Mouse (Mus musculus): ENCODE data around the gene Dtx3l. TPM values are rescaled to one million over a fixed set of nuclear protein-coding genes. Genes with fewer than 3 reads are reported as not detected.

Gene Dtx3l
- 92.6 TPM for polyA plus RNA-seq (2017; shearing (Covaris generic))

DNA sequence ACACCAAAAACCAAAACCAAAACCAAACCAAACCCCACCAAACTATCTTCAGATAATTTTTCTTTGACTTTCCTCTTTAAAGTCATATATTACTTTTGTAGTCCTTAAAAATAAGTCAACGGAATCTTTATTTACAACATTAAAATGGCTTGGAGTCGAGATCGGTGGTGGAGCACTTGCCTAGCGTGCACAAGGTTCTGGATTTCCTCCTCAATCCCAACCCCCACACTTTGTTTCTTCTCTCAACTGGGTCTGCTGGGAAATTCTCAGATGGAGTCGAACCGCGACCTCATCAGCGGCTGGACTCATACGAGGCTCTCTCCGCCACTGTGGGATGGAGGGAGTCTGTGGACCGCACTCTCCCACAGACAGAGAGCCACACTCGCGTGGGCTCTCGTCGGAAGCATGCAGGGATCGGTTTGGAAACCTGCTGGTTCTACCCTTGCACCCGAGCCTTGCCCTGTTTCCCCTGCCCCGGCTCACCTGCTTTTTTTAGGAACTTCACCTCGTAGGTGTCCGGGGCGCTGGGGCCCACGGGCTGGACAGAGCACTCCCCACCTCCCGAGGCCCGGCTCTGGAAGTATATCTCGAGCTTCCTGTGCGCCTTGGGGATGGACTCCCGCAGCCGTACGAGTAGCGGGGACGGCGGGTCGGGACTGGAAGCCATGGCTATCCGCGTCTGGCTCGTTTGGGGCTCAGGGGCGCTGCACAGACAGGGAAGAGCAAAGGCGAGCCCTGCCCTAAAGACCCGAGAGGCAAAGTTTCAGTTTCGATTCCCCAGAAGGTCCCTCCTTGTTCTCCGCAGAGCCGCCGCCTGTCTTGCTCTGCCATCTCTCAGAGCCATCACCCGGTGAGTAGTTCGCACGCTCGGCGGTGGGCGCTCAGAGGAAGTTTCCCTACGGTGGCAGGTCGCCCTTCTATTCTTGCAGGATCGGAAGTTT lies at the start of gene Dtx3l, which contains the start of gene Parp9:
Dtx3l (minus strand) TSS at position 941 of the 941 bp plus-strand sequence.
Parp9 (plus strand) TSS at position 260 of the 941 bp plus-strand sequence.

DNA sequence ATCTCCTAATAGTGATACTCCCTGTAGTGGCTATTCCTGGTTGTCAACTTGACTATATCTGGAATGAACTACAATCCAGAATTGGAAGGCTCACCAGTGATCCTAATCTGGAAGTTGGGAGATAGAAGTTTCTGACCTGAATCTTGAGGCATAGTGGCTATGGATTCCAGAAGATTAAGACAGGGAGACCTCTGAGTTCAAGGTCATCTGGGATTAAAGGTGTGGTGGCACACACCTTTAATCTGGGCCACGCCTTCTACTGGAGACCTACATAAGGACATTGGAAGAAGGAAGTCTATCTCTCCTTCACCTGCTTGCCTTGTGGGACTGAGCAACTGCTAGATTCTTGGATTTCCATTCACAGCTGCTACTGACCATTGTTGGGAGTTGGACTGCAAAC lies 39.5 kb upstream of the Dtx3l start, which contains the start of gene Kpna1:
Kpna1 (plus strand) TSS at position 301 of the 400 bp plus-strand sequence.

Other genes starting within 250 kb of the Dtx3l start
- gene Dirc2, start 169.8 kb downstream of the Dtx3l start, polyA plus RNA-seq (2017; shearing (Covaris generic)), result 1.6 TPM
- gene Hspbap1, start 168.8 kb downstream of the Dtx3l start, polyA plus RNA-seq (2017; shearing (Covaris generic)), result 41.4 TPM
- 112 TPM for gene Parp14, start 67.6 kb downstream of the Dtx3l start, polyA plus RNA-seq (2017; shearing (Covaris generic))
- gene Parp9, start 681 bp downstream of the Dtx3l start, polyA plus RNA-seq (2017; shearing (Covaris generic)), result 114 TPM
- 58.4 TPM for gene Kpna1, start 39.6 kb upstream of the Dtx3l start, polyA plus RNA-seq (2017; shearing (Covaris generic))
- gene Wdr5b, start 102.0 kb upstream of the Dtx3l start, polyA plus RNA-seq (2017; shearing (Covaris generic)), result 6.7 TPM
- gene Fam162a, start 132.4 kb upstream of the Dtx3l start, polyA plus RNA-seq (2017; shearing (Covaris generic)), result 95.8 TPM
- 45.8 TPM for gene Ccdc58, start 132.5 kb upstream of the Dtx3l start, polyA plus RNA-seq (2017; shearing (Covaris generic))
- not detected for gene Csta1, start 192.1 kb upstream of the Dtx3l start, polyA plus RNA-seq (2017; shearing (Covaris generic))
- gene Stfa2l1, start 217.7 kb upstream of the Dtx3l start, polyA plus RNA-seq (2017; shearing (Covaris generic)), result not detected
- not detected for gene Gm5483, start 245.1 kb upstream of the Dtx3l start, polyA plus RNA-seq (2017; shearing (Covaris generic))